Mouse (Mus musculus): ENCODE measurements around the gene Mesd. TPM values are rescaled to one million over a fixed set of nuclear protein-coding genes. Genes with fewer than 3 reads are reported as not detected.

The Mesd gene
- polyA plus RNA-seq, 1 experiment: 32.0 TPM

- Histone ChIP-seq H3K27ac (ENCODE audit: control insufficient read depth, insufficient read depth, low read depth, low read length, poor library complexity) (no peak overlapping the region), H3K4me1 (ENCODE audit: control insufficient read depth, insufficient read depth, low read length) (no peaks in the 10 kb centered on the region), H3K4me3 (replicated peaks; ENCODE audit: control insufficient read depth, low read depth, low read length) (no peak overlapping the region)
- no peak for TF ChIP-seq CTCF (IDR thresholded peaks at IDR 0.05; ENCODE audit: control insufficient read depth, insufficient read depth, low read length)
- no peak for TF ChIP-seq POLR2A (IDR thresholded peaks at IDR 0.05; ENCODE audit: borderline replicate concordance, control insufficient read depth, low read depth, low read length)
- WGBS: 88% methylated on average over 3 of the region's 3 CpGs
These were observed 16.1 kb upstream of the Mesd start for GRCm38 (mm10) chr7:83868200-83868599.

- Histone ChIP-seq H3K4me3 (replicated peaks; ENCODE audit: control insufficient read depth, low read depth, low read length) (no peak overlapping the region), H3K4me1 (ENCODE audit: control insufficient read depth, insufficient read depth, low read length) (no peaks in the 10 kb centered on the region), H3K27ac (ENCODE audit: control insufficient read depth, insufficient read depth, low read depth, low read length, poor library complexity) (no peak overlapping the region)
- TF ChIP-seq CTCF (IDR thresholded peaks at IDR 0.05; ENCODE audit: control insufficient read depth, insufficient read depth, low read length) (no peak), POLR2A (IDR thresholded peaks at IDR 0.05; ENCODE audit: borderline replicate concordance, control insufficient read depth, low read depth, low read length) (no peak)
- 76% methylated on average over 5 of the region's 5 CpGs for WGBS
These were observed 14.3 kb upstream of the Mesd start for GRCm38 (mm10) chr7:83869839-83870543.

- 77% methylated on average over 3 of the region's 3 CpGs for WGBS
- TF ChIP-seq POLR2A (IDR thresholded peaks at IDR 0.05; ENCODE audit: borderline replicate concordance, control insufficient read depth, low read depth, low read length) (no peak), CTCF (IDR thresholded peaks at IDR 0.05; ENCODE audit: control insufficient read depth, insufficient read depth, low read length) (no peak)
- Histone ChIP-seq H3K27ac (ENCODE audit: control insufficient read depth, insufficient read depth, low read depth, low read length, poor library complexity) (no peak overlapping the region), H3K4me1 (ENCODE audit: control insufficient read depth, insufficient read depth, low read length) (peaks cover 2% of the 10 kb centered on the region), H3K4me3 (replicated peaks; ENCODE audit: control insufficient read depth, low read depth, low read length) (no peak overlapping the region)
These were observed 7.2 kb upstream of the Mesd start for GRCm38 (mm10) chr7:83877088-83877487.

GRCm38 (mm10) chr7:83878676-83879448 is 5.4 kb upstream of the Mesd start:
- Histone ChIP-seq H3K27ac (ENCODE audit: control insufficient read depth, insufficient read depth, low read depth, low read length, poor library complexity) (peak overlapping the region; percentile 3; the same call in 1 of the 2 replicates), H3K4me1 (ENCODE audit: control insufficient read depth, insufficient read depth, low read length) (peaks cover 6% of the 10 kb centered on the region), H3K4me3 (replicated peaks; ENCODE audit: control insufficient read depth, low read depth, low read length) (no peak overlapping the region)
- WGBS: 25% methylated on average over 5 of the region's 5 CpGs
- TF ChIP-seq POLR2A (IDR thresholded peaks at IDR 0.05; ENCODE audit: borderline replicate concordance, control insufficient read depth, low read depth, low read length) (no peak), CTCF (IDR thresholded peaks at IDR 0.05; ENCODE audit: control insufficient read depth, insufficient read depth, low read length) (no peak)

GRCm38 (mm10) chr7:83882150-83882632 is 2.1 kb upstream of the Mesd start:
- Histone ChIP-seq H3K27ac (ENCODE audit: control insufficient read depth, insufficient read depth, low read depth, low read length, poor library complexity) (no peak overlapping the region; the same call in 1 of the 2 replicates), H3K4me3 (replicated peaks; ENCODE audit: control insufficient read depth, low read depth, low read length) (peak overlapping the region; percentile 64), H3K4me1 (ENCODE audit: control insufficient read depth, insufficient read depth, low read length) (peaks cover 6% of the 10 kb centered on the region)
- TF ChIP-seq CTCF (IDR thresholded peaks at IDR 0.05; ENCODE audit: control insufficient read depth, insufficient read depth, low read length): no peak
- TF ChIP-seq POLR2A (IDR thresholded peaks at IDR 0.05; ENCODE audit: borderline replicate concordance, control insufficient read depth, low read depth, low read length): peak; percentile 34; the same call in 1 of the 2 replicates
- WGBS: 98% methylated on average over 35 of the region's 35 CpGs

- H3K4me3 ChIP-seq (replicated peaks; ENCODE audit: control insufficient read depth, low read depth, low read length): peak overlapping the region; percentile 64
- 36% methylated on average over 56 of the region's 56 CpGs for WGBS
- peak overlapping the region; percentile 96 for H3K27ac ChIP-seq (ENCODE audit: control insufficient read depth, insufficient read depth, low read depth, low read length, poor library complexity)
- no peak for TF ChIP-seq CTCF (IDR thresholded peaks at IDR 0.05; ENCODE audit: control insufficient read depth, insufficient read depth, low read length)
- peak; percentile 72; the same call in 1 of the 2 replicates for TF ChIP-seq POLR2A (IDR thresholded peaks at IDR 0.05; ENCODE audit: borderline replicate concordance, control insufficient read depth, low read depth, low read length)
- H3K4me1 ChIP-seq (ENCODE audit: control insufficient read depth, insufficient read depth, low read length): peaks cover 6% of the 10 kb centered on the region
These were observed 1.5 kb upstream of the Mesd start for GRCm38 (mm10) chr7:83882633-83883275.

- WGBS: under 1% methylated on average over 91 of the region's 91 CpGs
- H3K4me1 ChIP-seq (ENCODE audit: control insufficient read depth, insufficient read depth, low read length): peaks cover 5% of the 10 kb centered on the region
- peak overlapping the region; percentile 64 for H3K4me3 ChIP-seq (replicated peaks; ENCODE audit: control insufficient read depth, low read depth, low read length)
- H3K27ac ChIP-seq (ENCODE audit: control insufficient read depth, insufficient read depth, low read depth, low read length, poor library complexity): peak overlapping the region; percentile 96
- TF ChIP-seq POLR2A (IDR thresholded peaks at IDR 0.05; ENCODE audit: borderline replicate concordance, control insufficient read depth, low read depth, low read length): 0 out of 2 replicates have a peak, but pooled peaks have one; percentile 40
- TF ChIP-seq CTCF (IDR thresholded peaks at IDR 0.05; ENCODE audit: control insufficient read depth, insufficient read depth, low read length): no peak
These were observed 818 bp upstream of the Mesd start for GRCm38 (mm10) chr7:83883276-83884020.
